Mouse (Mus musculus): ENCODE measurements around the gene Sh2d6. TPM values are rescaled to one million over a fixed set of nuclear protein-coding genes. Genes with fewer than 3 reads are reported as not detected.

Sh2d6 gene
- total RNA-seq, 2 experiments from 2014 or later = 0.25 TPM; not detected in 1

Other genes with a start within 250 kb of the Sh2d6 start
- gene Sftpb, start 217.1 kb downstream of the Sh2d6 start, total RNA-seq (2021) = not detected
- gene Usp39, start 176.5 kb downstream of the Sh2d6 start, total RNA-seq (2021) = 10 to 100 TPM; 15.9 to 16.1 TPM
- 1 to 10 TPM; 8.4 to 8.5 TPM for gene 0610030E20Rik, start 174.4 kb downstream of the Sh2d6 start, total RNA-seq (2021)
- 10 to 100 TPM; 20.0 to 22.6 TPM for gene Tmem150a, start 166.3 kb downstream of the Sh2d6 start, total RNA-seq (2021)
- 10 to 100 TPM; 37.5 to 41.6 TPM for gene Rnf181, start 154.8 kb downstream of the Sh2d6 start, total RNA-seq (2021)
- gene Vamp5, start 141.2 kb downstream of the Sh2d6 start, total RNA-seq (2021) = 10 to 100 TPM; 48.9 to 61.5 TPM
- 10 to 100 TPM; 70.0 to 79.6 TPM for gene Vamp8, start 131.0 kb downstream of the Sh2d6 start, total RNA-seq (2021)
- 10 to 100 TPM; 26.0 to 34.2 TPM for gene Ggcx, start 107.4 kb downstream of the Sh2d6 start, total RNA-seq (2021)
- gene Mat2a, start 82.1 kb downstream of the Sh2d6 start, total RNA-seq (2021) = 100 to 1,000 TPM; 130 to 166 TPM
- gene Capg, start 22.7 kb upstream of the Sh2d6 start, total RNA-seq (2021) = 10 to 100 TPM in 1 of 2 experiments, 1 to 10 TPM in 1; 9.4 to 11.9 TPM
- 10 to 100 TPM; 11.6 to 12.6 TPM for gene Elmod3, start 76.7 kb upstream of the Sh2d6 start, total RNA-seq (2021)
- 100 to 1,000 TPM; 199 to 208 TPM for gene Retsat, start 76.8 kb upstream of the Sh2d6 start, total RNA-seq (2021)
- 10 to 100 TPM; 61.4 to 72.6 TPM for gene Tgoln1, start 95.3 kb upstream of the Sh2d6 start, total RNA-seq (2021)

All from heart, adult 18-20 months (tissue).